Mouse (Mus musculus) skeletal muscle tissue, adult 2 months (tissue): ENCODE measurements at regions not wholly inside any gene's neighbourhood (a gene's known extent, or its start where the extent isn't known, plus 50 kb on each side); places are given as distances from the start of the nearest gene placed in this dataset.

Experiments
- DNase-seq: peaks from one replicate; pipeline ENCODE4 v3.0.0-alpha.2; 2012; ENCODE audit warnings: low read depth, low spot score

DNA sequence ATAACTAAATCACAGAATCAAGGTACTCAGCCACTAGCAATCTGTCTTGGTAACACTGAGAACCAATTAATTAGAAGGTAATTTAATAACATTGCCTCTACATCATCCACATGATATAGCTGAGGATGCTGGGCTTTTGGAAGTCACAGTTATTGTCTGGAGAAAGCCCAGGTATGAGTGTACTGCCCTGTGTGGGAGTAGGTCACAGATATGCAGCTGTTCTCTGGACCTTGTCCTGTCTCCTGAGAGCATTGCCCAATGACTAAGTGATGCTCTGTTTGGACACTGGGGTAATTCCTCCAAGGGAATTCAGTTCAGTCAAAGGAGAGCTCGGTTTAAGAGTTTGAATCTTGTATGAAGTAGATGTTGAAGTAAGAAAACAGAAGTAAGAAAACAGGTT, 199.6 kb downstream of the Gm10260 start:
- no peak for DNase-seq

- DNase-seq, result peak; percentile 42
Measured at GRCm38 (mm10) chr13:97559611-97560385, 200.6 kb downstream of the Gm10260 start.

DNA sequence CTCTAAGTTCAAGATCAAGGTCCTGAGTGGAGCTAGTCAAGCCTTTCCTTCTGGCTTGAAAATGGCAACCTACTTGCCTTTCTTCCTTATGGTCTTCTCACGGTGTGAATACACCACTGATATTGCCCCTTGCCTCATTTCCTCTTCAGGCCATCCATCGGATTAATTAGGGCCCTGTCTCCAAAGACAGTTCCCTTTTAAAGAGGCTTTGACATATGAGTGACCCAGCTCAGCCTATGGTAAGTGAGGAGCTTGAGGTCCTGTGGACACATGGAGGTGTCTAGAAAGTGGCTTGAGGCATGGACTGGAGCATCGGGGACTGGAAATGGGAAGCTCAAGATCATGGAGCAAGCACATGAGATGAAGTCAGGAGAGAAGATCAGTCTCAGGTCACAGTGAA, 201.5 kb downstream of the Gm10260 start:
- DNase-seq, result no peak

DNA sequence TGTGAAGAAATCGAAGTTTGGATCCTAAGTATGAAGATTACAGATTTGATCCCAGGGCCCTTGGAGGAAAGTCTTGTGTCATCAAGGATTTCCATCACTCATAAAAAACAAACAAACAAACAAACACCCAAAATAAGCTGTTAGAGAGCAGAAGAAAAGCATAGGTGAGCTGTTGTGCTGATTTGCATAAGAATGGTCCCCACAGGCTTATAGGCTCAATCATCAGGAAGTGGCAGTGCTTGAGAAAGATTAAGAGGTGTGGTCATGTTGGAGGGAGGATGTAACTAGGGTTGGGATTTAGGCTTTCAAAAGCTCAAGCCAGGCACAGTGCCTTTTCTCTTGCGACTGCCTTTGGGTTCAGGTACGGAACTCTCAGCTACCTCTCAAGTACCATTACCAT, 205.1 kb downstream of the Gm10260 start:
- DNase-seq, result no peak

- DNase-seq, result no peak
Measured at GRCm38 (mm10) chr13:97554601-97555000, 205.8 kb downstream of the Gm10260 start.

GRCm38 (mm10) chr13:97552236-97552635, 208.2 kb downstream of the Gm10260 start:
- no peak for DNase-seq

DNA sequence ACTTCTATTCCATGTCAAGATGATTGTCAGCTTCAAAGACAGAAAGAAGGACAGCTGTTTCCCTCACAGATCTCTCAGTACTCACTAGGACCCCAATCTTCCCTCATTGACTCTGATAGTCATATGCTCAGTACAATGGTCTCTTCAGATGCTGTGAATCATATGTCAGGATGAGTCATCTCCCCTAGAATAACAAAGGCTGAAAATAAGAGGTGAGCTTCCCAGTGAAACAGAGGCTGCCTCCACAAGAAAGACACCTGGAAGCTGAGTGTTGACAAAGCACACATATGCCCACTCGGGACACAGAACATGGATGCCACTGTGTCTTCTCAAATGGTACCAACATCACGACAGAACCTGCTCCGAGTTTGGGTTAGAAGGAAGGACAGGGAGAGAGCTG, 209.6 kb downstream of the Gm10260 start:
- no peak for DNase-seq

GRCm38 (mm10) chr13:97550172-97550571, 210.3 kb downstream of the Gm10260 start:
- DNase-seq, result no peak

GRCm38 (mm10) chr13:97549384-97549783, 211.0 kb downstream of the Gm10260 start:
- DNase-seq, result no peak

GRCm38 (mm10) chr13:97548527-97548977, 211.9 kb downstream of the Gm10260 start:
- peak; percentile 48 for DNase-seq

- DNase-seq, result no peak
Measured at GRCm38 (mm10) chr13:97546936-97547335, 213.5 kb downstream of the Gm10260 start.

DNA sequence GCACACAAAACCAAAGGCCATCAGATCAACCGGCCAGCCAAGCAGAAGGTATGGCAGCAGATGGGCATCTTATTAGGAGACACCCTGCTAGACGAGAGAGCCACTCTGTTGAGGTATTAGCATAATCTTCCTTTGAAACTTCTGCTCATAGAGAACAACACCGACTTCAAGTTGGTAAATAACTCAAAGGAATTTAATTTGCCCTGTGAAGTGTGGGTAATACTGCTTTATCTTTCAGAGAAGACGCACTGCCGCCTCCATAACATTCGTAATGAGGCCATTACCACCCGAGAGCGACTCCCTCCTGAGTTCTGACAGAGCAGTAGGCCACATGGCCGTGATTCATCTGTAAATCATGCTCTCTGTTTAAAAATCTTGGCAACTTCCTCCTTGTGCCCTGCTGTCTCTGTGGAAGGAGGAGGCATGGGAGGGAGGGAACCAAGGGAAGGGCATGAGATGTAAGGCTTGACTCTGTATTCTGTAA, 214.4 kb downstream of the Gm10260 start:
- no peak for DNase-seq

DNA sequence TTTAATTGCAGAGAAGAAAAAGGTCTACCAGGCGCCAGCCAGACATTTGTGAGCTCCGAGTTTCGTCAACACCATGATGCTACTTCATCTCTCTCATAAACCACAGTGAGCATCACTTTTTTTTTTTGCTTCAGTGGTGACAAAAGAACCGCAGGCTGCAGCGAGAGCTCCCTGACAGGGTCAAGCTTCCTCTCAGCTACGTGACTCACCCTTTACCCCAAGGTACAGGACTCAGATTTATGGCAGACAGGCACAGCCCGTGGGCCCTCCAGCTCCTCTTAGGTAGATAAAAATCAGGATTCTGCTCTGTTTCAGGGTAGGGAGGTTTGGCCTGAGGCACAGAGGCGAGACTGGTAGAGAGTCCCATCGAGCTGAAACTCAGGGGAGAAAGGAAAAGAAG, 220.7 kb downstream of the Gm10260 start:
- no peak for DNase-seq

- DNase-seq, result no peak
Measured at GRCm38 (mm10) chr13:97538441-97538840, 222.0 kb downstream of the Gm10260 start.

DNA sequence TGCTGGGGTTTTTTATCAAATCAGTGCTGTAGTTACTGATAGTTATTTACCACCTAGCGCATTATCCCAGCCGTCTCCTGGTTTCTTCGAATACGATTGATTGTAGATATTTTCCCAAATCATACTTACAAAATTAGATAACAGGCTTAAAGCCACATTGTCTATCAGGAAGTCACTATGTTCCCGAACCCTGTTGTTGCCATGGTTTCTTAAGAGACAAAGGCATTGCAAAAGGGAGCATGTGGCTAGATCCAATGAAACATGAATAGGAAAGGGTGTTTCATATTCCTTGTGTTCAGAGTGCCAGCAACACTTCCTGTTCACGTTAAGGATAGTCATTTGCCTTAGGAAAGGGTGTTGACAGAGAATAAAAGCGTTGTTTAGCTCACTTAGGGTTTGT, 222.7 kb downstream of the Gm10260 start:
- DNase-seq, result no peak

DNA sequence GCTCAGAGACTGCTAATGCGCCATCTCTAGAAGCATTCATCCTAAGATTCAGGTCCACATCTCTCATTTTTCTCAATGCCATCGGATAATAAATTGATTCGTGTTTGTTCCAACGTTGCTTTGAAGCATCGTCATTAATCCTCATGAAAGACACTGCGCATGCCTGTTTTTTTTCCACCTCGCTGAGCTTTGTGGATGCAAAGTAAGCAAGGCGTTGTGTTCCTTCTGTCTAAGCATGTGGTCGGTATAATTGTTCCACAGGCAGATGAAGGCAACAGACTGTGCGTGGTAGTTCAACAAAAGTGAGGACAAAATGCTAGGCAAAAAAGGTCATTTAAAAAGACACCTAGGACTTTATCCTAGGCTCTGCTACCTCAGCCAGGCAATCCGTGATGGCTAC, 223.2 kb downstream of the Gm10260 start:
- no peak for DNase-seq

- DNase-seq, result no peak
Measured at GRCm38 (mm10) chr13:97533896-97534666, 226.4 kb downstream of the Gm10260 start.

DNA sequence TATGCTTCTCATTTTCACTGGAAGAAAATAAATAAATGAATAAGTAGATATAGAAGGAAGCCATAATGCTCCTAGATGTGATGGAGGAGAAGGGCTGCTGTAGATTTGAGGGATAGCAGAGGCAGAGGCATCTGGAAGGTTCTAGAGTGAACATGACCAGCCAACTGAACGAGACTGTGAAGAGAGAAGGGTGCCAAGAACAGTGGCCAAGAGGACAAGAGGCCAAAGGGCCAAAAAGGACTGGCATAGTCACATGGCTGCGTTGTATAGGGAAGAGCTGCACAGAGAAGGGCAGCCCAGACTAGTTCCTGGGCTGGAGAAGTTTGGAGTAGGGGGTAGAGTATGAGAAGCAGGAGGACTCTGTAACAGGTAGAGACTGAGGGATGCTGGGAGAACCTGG, 229.3 kb downstream of the Gm10260 start:
- DNase-seq, result no peak

DNA sequence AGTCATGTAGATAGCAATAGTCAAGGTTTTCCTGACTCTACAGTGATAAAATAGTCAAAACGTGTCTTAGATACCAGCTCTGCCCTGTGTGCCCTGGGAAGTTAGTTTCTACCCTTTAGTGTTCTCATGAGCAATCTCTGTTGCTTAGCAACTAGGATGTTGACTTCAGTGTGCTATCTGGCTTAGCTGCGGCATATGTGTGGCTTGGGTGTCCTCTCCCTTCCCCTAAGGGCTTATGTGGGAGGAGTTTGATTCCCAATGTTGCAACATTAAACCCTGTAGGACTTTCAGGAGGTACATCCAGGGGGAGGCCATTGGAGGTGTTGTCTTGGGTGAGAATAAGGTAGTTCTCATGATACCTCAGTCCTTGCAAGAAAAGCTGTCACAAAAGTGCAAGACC, 229.9 kb downstream of the Gm10260 start:
- DNase-seq, result no peak

DNA sequence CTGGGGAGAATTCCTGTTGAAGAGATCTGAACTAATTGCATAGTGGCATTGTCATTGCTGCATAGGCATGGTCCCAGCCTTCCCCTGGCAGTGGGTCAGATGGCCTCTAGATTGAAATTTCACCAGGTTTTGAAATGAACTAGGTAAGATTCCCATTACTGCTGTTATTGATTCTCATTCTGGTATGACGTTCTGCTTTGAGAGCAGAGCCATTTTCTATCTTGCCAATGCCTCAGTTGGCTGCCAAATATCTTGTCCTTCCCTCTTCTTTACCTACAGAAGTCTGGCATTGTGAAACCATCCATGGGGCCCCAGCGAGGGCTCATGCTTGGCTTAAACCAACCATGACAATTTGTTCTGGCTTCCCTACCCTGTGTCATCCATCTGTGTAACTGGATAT, 232.5 kb downstream of the Gm10260 start:
- DNase-seq, result no peak

- DNase-seq, result no peak
Measured at GRCm38 (mm10) chr13:97524847-97525434, 235.5 kb downstream of the Gm10260 start.
